ENCODE assay signal across 15 mouse cellular contexts in the genomic region with DNA sequence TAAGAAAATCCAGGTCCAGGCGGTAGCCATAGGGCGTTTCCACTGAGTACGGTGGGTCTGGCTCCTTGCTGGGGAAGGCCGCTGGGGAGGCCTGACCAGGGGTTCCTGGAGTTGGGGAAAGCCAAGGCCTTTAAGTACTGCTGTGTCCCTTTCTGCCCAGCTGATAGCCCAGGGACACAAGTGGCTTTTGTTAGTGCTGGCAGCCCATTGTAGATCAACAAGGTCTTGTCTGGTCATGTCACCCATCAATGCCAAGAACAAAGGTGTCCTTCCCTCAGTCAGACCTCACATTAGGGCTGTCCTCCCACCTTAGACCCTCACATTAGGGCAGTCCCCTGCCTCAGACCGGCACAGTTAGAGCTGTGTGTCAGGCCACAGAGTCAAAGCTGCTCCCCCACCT. TPM values are rescaled to one million over a fixed set of nuclear protein-coding genes. Genes with fewer than 3 reads are reported as not detected.
A peak's percentile ranks its signal among the peaks of the same experiment; 100 is the strongest.
DNase-seq lines count a peak whose midpoint lies in the region; ATAC-seq and TF ChIP-seq lines count a peak whose summit lies in the region.
"Had no signal": no experiment of that assay in that cellular context is flagged by ENCODE, and none has a peak within 500 bp of the region (broad histone marks: within the 10 kb centered on the region; RNA-seq: fewer than 3 reads in every experiment).

No protein-coding gene starts in this region.

- peak overlapping the region; percentile 83 for H3K4me3 ChIP-seq in hindbrain, embryonic 10.5 days
- no peak overlapping the region for H3K4me3 ChIP-seq in hindbrain, embryonic 11.5 days (ENCODE audit: low read depth, low read length)
- no peak overlapping the region for H3K4me3 ChIP-seq in neural tube, embryonic 12.5 days
- H3K4me3 ChIP-seq in embryonic fibroblast, embryonic 13.5 days (ENCODE audit: insufficient read depth, low read length) = no peak overlapping the region
- no peak overlapping the region for H3K4me3 ChIP-seq in neural tube, embryonic 15.5 days (replicated peaks)
- H3K4me3 ChIP-seq: layer of hippocampus, adult 2 months had no signal

- 0 out of 2 replicates have a peak, but pooled peaks cover 2% of the 10 kb centered on the region for H3K9me3 ChIP-seq in hindbrain, embryonic 10.5 days
- no peaks in the 10 kb centered on the region for H3K9me3 ChIP-seq in hindbrain, embryonic 11.5 days (ENCODE audit: control insufficient read depth, low read length)
- H3K9me3 ChIP-seq in neural tube, embryonic 12.5 days = no peaks in the 10 kb centered on the region
- no peaks in the 10 kb centered on the region for H3K9me3 ChIP-seq in neural tube, embryonic 15.5 days (replicated peaks)

- peaks cover 49% of the 10 kb centered on the region for H3K36me3 ChIP-seq in hindbrain, embryonic 10.5 days
- no peaks in the 10 kb centered on the region for H3K36me3 ChIP-seq in hindbrain, embryonic 11.5 days (ENCODE audit: control insufficient read depth, insufficient read depth, low read length)
- peaks cover 19% of the 10 kb centered on the region for H3K36me3 ChIP-seq in neural tube, embryonic 12.5 days
- no peaks in the 10 kb centered on the region for H3K36me3 ChIP-seq in neural tube, embryonic 15.5 days

- WGBS in hindbrain, embryonic 10.5 days = 71% methylated on average over 5 of the region's 5 CpGs
- 73% methylated on average over 5 of the region's 5 CpGs for WGBS in hindbrain, embryonic 11.5 days
- WGBS in neural tube, embryonic 12.5 days = 81% methylated on average over 5 of the region's 5 CpGs
- 81% methylated on average over 5 of the region's 5 CpGs for WGBS in neural tube, embryonic 15.5 days

- no peak for TF ChIP-seq POLR2A in embryonic fibroblast, embryonic 13.5 days (IDR thresholded peaks at IDR 0.05; ENCODE audit: low read depth, low read length)

- no peaks in the 10 kb centered on the region for H3K27me3 ChIP-seq in hindbrain, embryonic 10.5 days (ENCODE audit: insufficient read depth, poor library complexity, severe bottlenecking)
- no peaks in the 10 kb centered on the region for H3K27me3 ChIP-seq in hindbrain, embryonic 11.5 days (ENCODE audit: control insufficient read depth, insufficient read depth, low read length)
- no peaks in the 10 kb centered on the region for H3K27me3 ChIP-seq in neural tube, embryonic 12.5 days (replicated peaks)
- H3K27me3 ChIP-seq in neural tube, embryonic 15.5 days (replicated peaks) = 0 out of 2 replicates have a peak, but pooled peaks cover 5% of the 10 kb centered on the region

- DNase-seq in hindbrain, embryonic 10.5 days (ENCODE audit: low spot score) = no peak
- DNase-seq in hindbrain, embryonic 11.5 days (ENCODE audit: low spot score) = no peak
- DNase-seq in neural tube, embryonic 10.5 days (ENCODE audit: extremely low spot score, low spot score) = no peak
- DNase-seq in layer of hippocampus, adult 18-20 months (ENCODE audit: low spot score in 2 of 2) = no peak
- no peak for DNase-seq in urinary bladder, adult 2 months (ENCODE audit: low spot score)
- DNase-seq: forebrain, postnatal 0 days; right cerebral cortex, postnatal 4 days; thymus, postnatal 14 days had no signal

- H3K4me2 ChIP-seq in hindbrain, embryonic 11.5 days (replicated peaks; ENCODE audit: low read depth, low read length) = no peak overlapping the region
- H3K4me2 ChIP-seq in neural tube, embryonic 12.5 days (replicated peaks) = peak overlapping the region; percentile 27; the same call in 1 of the 2 replicates
- H3K4me2 ChIP-seq in neural tube, embryonic 15.5 days = peak overlapping the region; percentile 93; the same call in 1 of the 2 replicates

- no peak for ATAC-seq in hindbrain, embryonic 11.5 days (ENCODE audit: low FRiP score)
- ATAC-seq in neural tube, embryonic 12.5 days (ENCODE audit: low FRiP score, low read depth) = no peak
- no peak for ATAC-seq in neural tube, embryonic 15.5 days (ENCODE audit: low FRiP score)
- ATAC-seq: activated CD4-positive, CD25-positive, alpha-beta regulatory T cell, adult 4 months; forebrain, postnatal 0 days had no signal

- H3K27ac ChIP-seq in hindbrain, embryonic 10.5 days = peak overlapping the region; percentile 79
- H3K27ac ChIP-seq in hindbrain, embryonic 11.5 days (ENCODE audit: low read depth, low read length) = no peak overlapping the region
- H3K27ac ChIP-seq in neural tube, embryonic 12.5 days = no peak overlapping the region
- peak overlapping the region; percentile 39; the same call in 1 of the 2 replicates for H3K27ac ChIP-seq in embryonic fibroblast, embryonic 13.5 days (ENCODE audit: insufficient read depth, low read length)
- no peak overlapping the region for H3K27ac ChIP-seq in neural tube, embryonic 15.5 days (replicated peaks)

- no peak for TF ChIP-seq CTCF in embryonic fibroblast, embryonic 13.5 days (IDR thresholded peaks at IDR 0.05; ENCODE audit: borderline replicate concordance, insufficient read depth, low read length)

- H3K9ac ChIP-seq in hindbrain, embryonic 11.5 days (ENCODE audit: low read depth, low read length) = no peak overlapping the region
- no peak overlapping the region for H3K9ac ChIP-seq in neural tube, embryonic 12.5 days
- H3K9ac ChIP-seq in neural tube, embryonic 15.5 days (replicated peaks) = 0 out of 2 replicates have a peak overlapping the region, but pooled peaks have one; percentile 17
- H3K9ac ChIP-seq: forebrain, postnatal 0 days had no signal

- H3K4me1 ChIP-seq in hindbrain, embryonic 10.5 days (replicated peaks) = peaks cover 46% of the 10 kb centered on the region
- H3K4me1 ChIP-seq in hindbrain, embryonic 11.5 days (replicated peaks; ENCODE audit: control insufficient read depth, insufficient read depth, low read length) = no peaks in the 10 kb centered on the region
- H3K4me1 ChIP-seq in neural tube, embryonic 12.5 days = peaks cover 10% of the 10 kb centered on the region
- H3K4me1 ChIP-seq in embryonic fibroblast, embryonic 13.5 days (ENCODE audit: control insufficient read depth, insufficient read depth, low read length) = peaks cover 10% of the 10 kb centered on the region; the same call in 1 of the 2 replicates
- H3K4me1 ChIP-seq in neural tube, embryonic 15.5 days = peaks cover 32% of the 10 kb centered on the region

RNA-seq across cellular contexts. Expression of gene Kank2, which starts 3.0 kb away (rescaled TPM):
- 10.0 and 11.0 TPM in 2 replicates for polyA plus RNA-seq in hindbrain, embryonic 10.5 days (2016; fragmentation: Nextera tagmentation; extraction: Ambion mirVana)
- 4.1 and 4.7 TPM in 2 replicates for polyA plus RNA-seq in hindbrain, embryonic 11.5 days (2014; fragmentation: Nextera tagmentation; extraction: Ambion mirVana)
- polyA plus RNA-seq in neural tube, embryonic 12.5 days (2016; fragmentation: Nextera tagmentation; extraction: Ambion mirVana) = 7.2 and 8.5 TPM in 2 replicates
- 59.7 and 75.7 TPM in 2 replicates for polyA plus RNA-seq in embryonic fibroblast, embryonic 13.5 days (2011; ENCODE audit: insufficient read length, low read depth, missing spikeins)
- 4.9 and 7.4 TPM in 2 replicates for polyA plus RNA-seq in neural tube, embryonic 15.5 days (2015; fragmentation: Nextera tagmentation; extraction: Ambion mirVana)
- 1 to 10 TPM; 7.4 to 7.6 TPM for total RNA-seq in layer of hippocampus, adult 18-20 months (2021)
- polyA plus RNA-seq in urinary bladder, adult 2 months (2012; rRNA removed) = 44.6 and 77.0 TPM in 2 replicates
- polyA plus RNA-seq: activated CD4-positive, CD25-positive, alpha-beta regulatory T cell, adult 4 months had no signal

RNA-seq across cellular contexts. Expression of gene Spc24, which starts 35.5 kb away (rescaled TPM):
- polyA plus RNA-seq in hindbrain, embryonic 10.5 days (2016; fragmentation: Nextera tagmentation; extraction: Ambion mirVana) = 132 and 165 TPM in 2 replicates
- polyA plus RNA-seq in hindbrain, embryonic 11.5 days (2014; fragmentation: Nextera tagmentation; extraction: Ambion mirVana) = 94.3 and 101 TPM in 2 replicates
- 59.9 and 73.5 TPM in 2 replicates for polyA plus RNA-seq in neural tube, embryonic 12.5 days (2016; fragmentation: Nextera tagmentation; extraction: Ambion mirVana)
- 14.2 and 21.2 TPM in 2 replicates for polyA plus RNA-seq in embryonic fibroblast, embryonic 13.5 days (2011; ENCODE audit: insufficient read length, low read depth, missing spikeins)
- 17.2 and 39.7 TPM in 2 replicates for polyA plus RNA-seq in neural tube, embryonic 15.5 days (2015; fragmentation: Nextera tagmentation; extraction: Ambion mirVana)
- 1 to 10 TPM; 1.9 to 2.7 TPM for total RNA-seq in layer of hippocampus, adult 18-20 months (2021)
- 2.4 and 3.0 TPM in 2 replicates for polyA plus RNA-seq in urinary bladder, adult 2 months (2012; rRNA removed)

RNA-seq across cellular contexts. Expression of gene Angptl8, which starts 39.7 kb away (rescaled TPM):
- 0.70 and 0.85 TPM in 2 replicates for polyA plus RNA-seq in hindbrain, embryonic 10.5 days (2016; fragmentation: Nextera tagmentation; extraction: Ambion mirVana)
- polyA plus RNA-seq in hindbrain, embryonic 11.5 days (2014; fragmentation: Nextera tagmentation; extraction: Ambion mirVana) = 0.74 TPM in 1 of 2 replicates, not detected in the other
- polyA plus RNA-seq in neural tube, embryonic 12.5 days (2016; fragmentation: Nextera tagmentation; extraction: Ambion mirVana) = 0.53 TPM in 1 of 2 replicates, not detected in the other
- polyA plus RNA-seq in embryonic fibroblast, embryonic 13.5 days (2011; ENCODE audit: insufficient read length, low read depth, missing spikeins) = not detected in 2 replicates
- 0.42 and 1.1 TPM in 2 replicates for polyA plus RNA-seq in neural tube, embryonic 15.5 days (2015; fragmentation: Nextera tagmentation; extraction: Ambion mirVana)
- not detected for total RNA-seq in layer of hippocampus, adult 18-20 months (2021)
- 1.2 and 2.0 TPM in 2 replicates for polyA plus RNA-seq in urinary bladder, adult 2 months (2012; rRNA removed)
- total RNA-seq: forebrain, postnatal 0 days; heart, postnatal 4 days; layer of hippocampus, adult 2 months; megakaryocyte-erythroid progenitor cell, adult 5-6 weeks had no signal
- polyA plus RNA-seq: activated CD4-positive, CD25-positive, alpha-beta regulatory T cell, adult 4 months had no signal

RNA-seq across cellular contexts. Expression of gene Dock6, which starts 56.9 kb away (rescaled TPM):
- 23.7 and 24.1 TPM in 2 replicates for polyA plus RNA-seq in hindbrain, embryonic 10.5 days (2016; fragmentation: Nextera tagmentation; extraction: Ambion mirVana)
- 16.3 and 21.4 TPM in 2 replicates for polyA plus RNA-seq in hindbrain, embryonic 11.5 days (2014; fragmentation: Nextera tagmentation; extraction: Ambion mirVana)
- polyA plus RNA-seq in neural tube, embryonic 12.5 days (2016; fragmentation: Nextera tagmentation; extraction: Ambion mirVana) = 26.2 and 26.9 TPM in 2 replicates
- 15.9 and 18.6 TPM in 2 replicates for polyA plus RNA-seq in embryonic fibroblast, embryonic 13.5 days (2011; ENCODE audit: insufficient read length, low read depth, missing spikeins)
- 14.0 and 22.5 TPM in 2 replicates for polyA plus RNA-seq in neural tube, embryonic 15.5 days (2015; fragmentation: Nextera tagmentation; extraction: Ambion mirVana)
- total RNA-seq in layer of hippocampus, adult 18-20 months (2021) = 10 to 100 TPM; 11.3 to 13.1 TPM
- 89.2 and 102 TPM in 2 replicates for polyA plus RNA-seq in urinary bladder, adult 2 months (2012; rRNA removed)

Comparison
In these comparisons a context has a peak if more than half of its experiments do, and no peak if none do; other contexts are left out.
1. H3K27ac ChIP-seq: peak in hindbrain, embryonic 10.5 days (single experiment) and embryonic fibroblast, embryonic 13.5 days (single experiment); none in hindbrain, embryonic 11.5 days (single experiment), neural tube, embryonic 12.5 days (single experiment) and neural tube, embryonic 15.5 days (single experiment).